Mouse (Mus musculus) hindbrain, embryonic 14.5 days (tissue): ENCODE results near the gene Gm28042. TPM values are rescaled to one million over a fixed set of nuclear protein-coding genes. Genes with fewer than 3 reads are reported as not detected.

ENCODE experiments used
- ATAC-seq: fragments of 200-750 bp; cut with Nextera tagmentation; 2 replicates; pipeline ENCODE4 v1.8.0; 2017; ENCODE audit warnings: moderate number of reproducible peaks, mild to moderate bottlenecking, moderate TSS enrichment, moderate library complexity; ENCODE audit not compliant: low FRiP score
- DNase-seq: peaks from one replicate; pipeline ENCODE4 v3.0.0-alpha.2; 2015; ENCODE audit warnings: low spot score
- H3K27ac ChIP-seq: fragments of 300-500 bp; sonication (generic); 2 replicates; pipeline ENCODE4 v1.5.1; 2014; ENCODE audit warnings: mild to moderate bottlenecking, moderate library complexity
- H3K27me3 ChIP-seq: fragments of 300-500 bp; sonication (generic); 2 replicates; pipeline ENCODE4 v1.6.1; 2014; ENCODE audit warnings: mild to moderate bottlenecking, low read length, mixed read lengths; ENCODE audit not compliant: control insufficient read depth, insufficient read depth
- H3K36me3 ChIP-seq: fragments of 300-500 bp; sonication (generic); replicated peaks from 2 replicates; pipeline ENCODE4 v1.6.1; 2014; ENCODE audit not compliant: control insufficient read depth, insufficient read depth
- H3K4me1 ChIP-seq: fragments of 300-500 bp; sonication (generic); replicated peaks from 2 replicates; pipeline ENCODE4 v1.6.1; 2014; ENCODE audit warnings: antibody characterized with exemption, low read length, mixed read lengths; ENCODE audit not compliant: control insufficient read depth, insufficient read depth
- H3K4me2 ChIP-seq: fragments of 300-500 bp; sonication (generic); replicated peaks from 2 replicates; pipeline ENCODE4 v1.6.1; 2014; ENCODE audit warnings: mild to moderate bottlenecking, moderate library complexity
- H3K4me3 ChIP-seq: fragments of 300-500 bp; sonication (generic); replicated peaks from 2 replicates; pipeline ENCODE4 v1.5.1; 2014; ENCODE audit warnings: mild to moderate bottlenecking, low read length
- H3K9ac ChIP-seq: fragments of 300-500 bp; sonication (generic); 2 replicates; pipeline ENCODE4 v1.6.1; 2014
- H3K9me3 ChIP-seq: fragments of 300-500 bp; sonication (generic); 2 replicates; pipeline ENCODE4 v1.6.1; 2016; ENCODE audit warnings: low read length; ENCODE audit not compliant: control insufficient read depth
- WGBS: fragments of 180-500 bp; shearing (Covaris S2); extraction: QIAGEN DNeasy Blood & Tissue Kit; methylation state at CpG from one replicate; pipeline ENCODE4 v1.1.7; 2014; 5-methylcytosine and 5-hydroxymethylcytosine counted together
- polyA plus RNA-seq: library from polyadenylated mRNA; unstranded; fragments of >200 nt; fragmentation: Nextera tagmentation; extraction: Ambion mirVana; gene quantifications from 2 replicates; pipeline ENCODE4 v1.2.1, GENCODE M21; 2014

Gm28042 gene
- polyA plus RNA-seq, 1 experiment from 2014 or later = 4.0 TPM

DNA sequence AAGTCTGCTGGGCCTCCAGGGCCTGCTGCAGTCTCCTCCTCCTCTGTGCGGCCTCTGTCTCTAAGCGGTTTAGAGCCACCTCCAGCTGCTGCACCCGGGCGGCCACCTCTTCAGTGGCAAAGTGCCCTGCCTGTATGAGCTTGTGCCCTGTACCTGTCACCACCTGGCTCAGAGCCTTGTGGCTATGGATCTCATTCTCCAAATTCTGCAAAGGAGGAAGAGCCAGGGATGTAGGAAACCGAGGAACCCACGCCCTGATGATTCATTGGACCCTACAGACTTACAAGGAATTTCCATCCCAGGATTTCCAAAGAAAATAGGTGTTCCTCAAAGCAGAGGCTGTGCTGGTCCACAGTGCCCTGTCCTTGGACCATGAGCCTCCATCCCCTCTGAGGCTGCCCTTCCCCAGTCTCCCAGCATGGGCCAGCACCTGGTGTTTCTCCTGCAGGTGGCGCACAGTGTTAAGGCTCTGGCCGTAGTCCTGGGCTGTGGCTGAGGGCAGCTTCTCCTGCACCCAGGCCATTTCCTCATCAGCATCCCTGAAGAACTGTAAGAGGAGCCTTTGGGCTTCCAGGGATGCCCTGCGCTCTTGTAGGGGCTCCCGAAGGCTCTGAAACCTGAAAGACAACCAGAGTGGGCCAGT is 22.5 kb downstream of the Gm28042 start:
- Histone ChIP-seq H3K27ac (no peak overlapping the region), H3K4me1 (no peaks in the 10 kb centered on the region), H3K9ac (no peak overlapping the region), H3K4me2 (no peak overlapping the region), H3K9me3 (no peaks in the 10 kb centered on the region), H3K36me3 (no peaks in the 10 kb centered on the region), H3K4me3 (no peak overlapping the region), H3K27me3 (no peaks in the 10 kb centered on the region)
- no peak for ATAC-seq
- 63% methylated on average over 10 of the region's 10 CpGs for WGBS
- no peak for DNase-seq

GRCm38 (mm10) chr2:120051405-120051804 is 24.1 kb downstream of the Gm28042 start:
- no peak overlapping the region for H3K9ac ChIP-seq
- H3K27ac ChIP-seq = no peak overlapping the region
- 64% methylated on average over 6 of the region's 6 CpGs for WGBS
- H3K4me3 ChIP-seq = no peak overlapping the region
- no peak for DNase-seq
- H3K27me3 ChIP-seq = no peaks in the 10 kb centered on the region
- H3K4me2 ChIP-seq = no peak overlapping the region
- no peak for ATAC-seq
- H3K4me1 ChIP-seq = no peaks in the 10 kb centered on the region
- no peaks in the 10 kb centered on the region for H3K36me3 ChIP-seq
- no peaks in the 10 kb centered on the region for H3K9me3 ChIP-seq

DNA sequence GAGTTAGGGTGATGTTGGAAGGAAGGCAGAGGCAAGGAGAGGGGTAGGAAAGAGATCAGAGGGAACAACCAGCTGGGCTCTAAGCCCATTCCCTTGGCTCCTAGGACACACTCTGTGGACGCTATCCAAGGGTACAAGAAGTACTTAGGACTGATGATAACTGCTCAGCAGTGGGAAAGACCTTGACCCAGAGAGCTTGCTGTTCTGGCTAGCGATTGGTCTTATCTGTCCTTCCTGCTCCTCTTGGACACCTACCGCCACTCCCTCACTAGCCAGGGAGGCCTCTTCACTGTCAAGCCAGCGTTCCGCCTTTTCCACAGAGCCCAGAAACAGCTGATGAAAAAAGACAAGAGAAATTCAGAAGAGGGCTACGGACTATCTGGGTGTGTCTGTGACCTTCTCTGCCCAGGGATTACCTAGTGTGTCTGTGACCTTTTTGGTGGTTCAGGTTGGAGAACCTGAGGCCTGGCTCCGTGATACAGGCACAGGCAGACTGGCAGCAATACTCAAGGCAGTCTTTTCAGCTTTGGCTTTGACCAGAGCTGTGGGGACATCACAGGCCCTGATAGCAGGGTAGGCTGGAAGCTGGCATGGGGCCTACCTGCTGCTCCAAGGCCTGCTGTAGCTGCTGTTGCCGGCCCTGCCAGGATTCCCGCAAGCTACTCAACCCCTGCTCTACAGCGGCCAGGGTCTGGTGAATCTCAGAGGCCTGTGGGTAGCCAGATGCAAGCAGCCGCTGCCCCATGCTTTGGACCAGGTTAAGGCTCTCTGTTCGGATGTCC is 27.7 kb downstream of the Gm28042 start:
- WGBS = 89% methylated on average over 12 of the region's 12 CpGs
- Histone ChIP-seq H3K4me1 (no peaks in the 10 kb centered on the region), H3K9me3 (no peaks in the 10 kb centered on the region), H3K36me3 (no peaks in the 10 kb centered on the region), H3K9ac (no peak overlapping the region), H3K4me3 (no peak overlapping the region), H3K4me2 (no peak overlapping the region), H3K27ac (no peak overlapping the region), H3K27me3 (no peaks in the 10 kb centered on the region)
- ATAC-seq (no peak), DNase-seq (no peak)

- Histone ChIP-seq H3K9me3 (no peaks in the 10 kb centered on the region), H3K4me1 (no peaks in the 10 kb centered on the region), H3K27ac (no peak overlapping the region), H3K4me3 (no peak overlapping the region), H3K9ac (no peak overlapping the region), H3K4me2 (no peak overlapping the region), H3K36me3 (no peaks in the 10 kb centered on the region), H3K27me3 (no peaks in the 10 kb centered on the region)
- 86% methylated on average over 10 of the region's 10 CpGs for WGBS
- no peak for DNase-seq
- ATAC-seq = no peak
Measured at GRCm38 (mm10) chr2:120055923-120056322, 28.6 kb downstream of the Gm28042 start.

- DNase-seq (no peak), ATAC-seq (no peak)
- no peak overlapping the region for H3K9ac ChIP-seq
- 89% methylated on average over 4 of the region's 4 CpGs for WGBS
- no peaks in the 10 kb centered on the region for H3K9me3 ChIP-seq
- H3K36me3 ChIP-seq = no peaks in the 10 kb centered on the region
- H3K4me3 ChIP-seq = no peak overlapping the region
- H3K27ac ChIP-seq = no peak overlapping the region
- no peaks in the 10 kb centered on the region for H3K27me3 ChIP-seq
- no peak overlapping the region for H3K4me2 ChIP-seq
- H3K4me1 ChIP-seq = no peaks in the 10 kb centered on the region
Measured at GRCm38 (mm10) chr2:120058818-120059217, 31.5 kb downstream of the Gm28042 start.

DNA sequence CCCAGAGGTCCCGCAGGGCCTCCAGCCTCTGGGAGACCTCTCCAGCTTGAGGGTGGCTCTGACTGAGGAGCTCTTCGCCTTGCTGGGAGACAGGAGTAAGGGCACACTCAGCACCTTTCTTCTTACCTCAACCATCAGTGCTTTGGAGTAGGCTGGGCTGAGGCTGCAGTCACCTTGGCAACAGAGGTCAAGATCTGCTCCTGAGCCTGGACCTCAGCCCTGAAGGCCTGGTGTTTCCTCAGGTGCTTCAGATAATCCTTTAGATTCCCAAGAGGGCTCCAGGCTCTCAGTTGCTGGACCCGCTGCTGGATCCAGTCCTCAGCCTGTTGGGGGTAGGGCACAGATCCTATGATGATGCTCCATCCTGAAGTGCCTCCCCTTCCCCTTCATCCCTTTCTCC is 32.2 kb downstream of the Gm28042 start:
- no peak overlapping the region for H3K4me3 ChIP-seq
- H3K9ac ChIP-seq = no peak overlapping the region
- no peaks in the 10 kb centered on the region for H3K36me3 ChIP-seq
- H3K27ac ChIP-seq = no peak overlapping the region
- 89% methylated on average over 3 of the region's 3 CpGs for WGBS
- H3K9me3 ChIP-seq = no peaks in the 10 kb centered on the region
- H3K4me2 ChIP-seq = no peak overlapping the region
- H3K27me3 ChIP-seq = no peaks in the 10 kb centered on the region
- no peaks in the 10 kb centered on the region for H3K4me1 ChIP-seq
- DNase-seq = no peak
- no peak for ATAC-seq

DNA sequence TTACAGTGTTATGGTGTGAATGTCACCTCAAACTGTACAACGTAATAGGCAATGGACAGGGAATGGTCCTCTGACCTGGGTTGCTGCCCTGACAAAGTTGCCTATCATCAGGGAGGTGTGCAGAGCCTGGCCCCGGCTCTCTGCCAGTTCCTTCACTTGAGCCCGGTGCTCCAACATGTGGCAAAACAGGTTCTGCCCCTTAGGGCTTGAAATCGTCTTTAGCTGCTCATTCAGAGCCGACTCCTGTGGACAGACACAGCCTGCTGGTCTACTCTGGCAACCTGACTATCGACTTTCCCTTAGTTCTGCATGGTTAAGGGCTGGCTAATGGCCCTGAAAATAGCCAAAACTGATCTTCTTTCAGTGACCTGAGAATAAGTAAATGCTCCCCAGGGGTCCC is 32.9 kb downstream of the Gm28042 start:
- H3K4me2 ChIP-seq = no peak overlapping the region
- no peaks in the 10 kb centered on the region for H3K9me3 ChIP-seq
- H3K27ac ChIP-seq = no peak overlapping the region
- no peaks in the 10 kb centered on the region for H3K4me1 ChIP-seq
- no peaks in the 10 kb centered on the region for H3K36me3 ChIP-seq
- H3K9ac ChIP-seq = no peak overlapping the region
- ATAC-seq (no peak), DNase-seq (no peak)
- 69% methylated on average over 6 of the region's 6 CpGs for WGBS
- H3K27me3 ChIP-seq = no peaks in the 10 kb centered on the region
- H3K4me3 ChIP-seq = no peak overlapping the region

DNA sequence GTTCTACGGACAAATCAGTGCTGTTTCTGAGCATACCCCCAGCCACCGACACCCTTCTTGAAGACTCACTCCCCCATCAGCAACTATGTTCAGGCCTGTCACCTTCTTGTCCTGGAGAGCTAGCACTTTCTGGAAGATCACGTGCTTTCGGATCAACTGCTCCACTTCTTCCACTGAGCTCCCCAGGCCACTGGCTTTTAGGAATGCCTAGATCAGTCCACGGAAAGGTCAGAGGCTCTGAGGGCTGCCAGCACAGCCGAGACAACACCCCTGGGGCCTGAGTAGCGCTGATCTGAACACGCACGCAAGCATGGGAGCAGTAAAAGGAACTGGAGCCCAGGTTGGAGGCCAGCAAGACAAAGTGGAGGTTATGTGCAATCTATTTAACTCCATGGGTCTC is 33.4 kb downstream of the Gm28042 start:
- no peaks in the 10 kb centered on the region for H3K9me3 ChIP-seq
- no peak for ATAC-seq
- H3K4me1 ChIP-seq = no peaks in the 10 kb centered on the region
- DNase-seq = no peak
- H3K4me2 ChIP-seq = no peak overlapping the region
- H3K27ac ChIP-seq = no peak overlapping the region
- no peak overlapping the region for H3K4me3 ChIP-seq
- H3K36me3 ChIP-seq = no peaks in the 10 kb centered on the region
- H3K9ac ChIP-seq = no peak overlapping the region
- no peaks in the 10 kb centered on the region for H3K27me3 ChIP-seq
- 74% methylated on average over 9 of the region's 9 CpGs for WGBS

DNA sequence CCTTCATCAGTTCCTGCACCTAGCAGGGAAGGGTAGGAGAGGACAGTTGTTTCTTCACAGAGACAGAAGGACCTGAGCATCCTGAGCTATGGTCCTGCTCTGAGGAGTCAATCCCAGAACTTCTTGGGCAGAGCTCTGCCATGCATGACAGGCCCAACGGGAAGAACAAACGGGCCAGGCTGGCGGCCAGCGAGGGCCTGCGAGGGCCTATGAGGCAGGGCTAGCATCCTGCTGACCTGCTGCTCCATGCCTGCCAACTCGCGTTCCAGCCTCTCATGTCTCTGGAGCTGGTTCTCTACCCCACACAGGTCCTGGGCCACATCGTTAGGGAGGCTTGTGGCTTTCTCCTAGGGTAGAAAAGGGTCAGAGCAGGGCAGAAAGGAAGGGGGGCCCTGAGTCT is 35.0 kb downstream of the Gm28042 start:
- WGBS = 80% methylated on average over 8 of the region's 8 CpGs
- ATAC-seq = no peak

More for the DNA sequence above, 35.0 kb downstream of the Gm28042 start:
- Histone ChIP-seq H3K9ac (no peak overlapping the region), H3K4me2 (no peak overlapping the region), H3K27me3 (no peaks in the 10 kb centered on the region), H3K36me3 (no peaks in the 10 kb centered on the region), H3K27ac (no peak overlapping the region), H3K9me3 (no peaks in the 10 kb centered on the region), H3K4me3 (no peak overlapping the region), H3K4me1 (no peaks in the 10 kb centered on the region)
- DNase-seq = no peak
